Mouse (Mus musculus): ENCODE data around the gene Ccno. TPM values are rescaled to one million over a fixed set of nuclear protein-coding genes. Genes with fewer than 3 reads are reported as not detected.

Gene Ccno
- polyA plus RNA-seq (2012; rRNA removed): 0.10 and 0.32 TPM in 2 replicates

- 1% methylated on average over 47 of the region's 47 CpGs for WGBS
Observed at GRCm38 (mm10) chr13:112987532-112987943, at the start of gene Ccno. Ccno (plus strand) TSS chr13:112987802.

DNA sequence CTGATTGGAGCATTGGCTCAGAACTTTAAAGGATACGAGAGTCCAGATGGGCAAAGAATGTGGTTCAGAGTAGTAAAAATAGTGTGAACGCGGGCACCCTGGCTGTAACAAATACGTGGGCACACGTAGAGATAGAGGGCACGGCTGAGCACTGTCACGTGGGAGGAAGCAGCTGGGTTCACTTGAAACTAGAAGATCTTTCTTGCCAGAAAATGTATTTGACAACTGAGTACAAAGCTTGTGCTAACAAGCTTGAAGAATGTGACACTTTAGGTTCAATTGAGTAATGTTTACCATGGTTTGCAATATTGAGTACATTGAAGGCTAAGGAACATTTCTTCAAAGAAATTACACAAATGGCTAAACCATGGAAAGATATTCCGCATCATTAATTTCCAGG is 49.5 kb upstream of the Ccno start:
- Histone ChIP-seq H3K4me3 (ENCODE audit: low read depth, low read length) (no peak overlapping the region), H3K36me3 (ENCODE audit: control insufficient read depth, insufficient read depth, low read length) (peaks cover 33% of the 10 kb centered on the region), H3K4me1 (ENCODE audit: control insufficient read depth, insufficient read depth, insufficient read length, low read length) (no peaks in the 10 kb centered on the region), H3K27me3 (ENCODE audit: control insufficient read depth, insufficient read depth, low read length) (no peaks in the 10 kb centered on the region), H3K27ac (ENCODE audit: insufficient read depth, low read depth, low read length) (no peak overlapping the region)
- WGBS: 93% methylated on average over 8 of the region's 8 CpGs
- TF ChIP-seq POLR2A (IDR thresholded peaks at IDR 0.05; ENCODE audit: low read depth, low read length) (no peak), CTCF (IDR thresholded peaks at IDR 0.05; ENCODE audit: extremely low read depth, insufficient read length, insufficient replicate concordance, low read depth, low read length) (no peak)

More at GRCm38 (mm10) chr13:112987532-112987943, at the start of gene Ccno:
- peak within 1 kb of the TSS; percentile 64 for H3K4me3 ChIP-seq (ENCODE audit: low read depth, low read length)
- peak; percentile 80 for TF ChIP-seq POLR2A (IDR thresholded peaks at IDR 0.05; ENCODE audit: low read depth, low read length)
- TF ChIP-seq CTCF (IDR thresholded peaks at IDR 0.05; ENCODE audit: extremely low read depth, insufficient read length, insufficient replicate concordance, low read depth, low read length): no peak
- no peak within 1 kb of the TSS for H3K27ac ChIP-seq (ENCODE audit: insufficient read depth, low read depth, low read length)
- H3K27me3 ChIP-seq (ENCODE audit: control insufficient read depth, insufficient read depth, low read length): peaks cover 57% of the 10 kb centered on the region
- peaks cover 13% of the 10 kb centered on the region for H3K4me1 ChIP-seq (ENCODE audit: control insufficient read depth, insufficient read depth, insufficient read length, low read length)
- H3K36me3 ChIP-seq (ENCODE audit: control insufficient read depth, insufficient read depth, low read length): no peaks in the 10 kb centered on the region

- TF ChIP-seq POLR2A (IDR thresholded peaks at IDR 0.05; ENCODE audit: low read depth, low read length) (no peak), CTCF (IDR thresholded peaks at IDR 0.05; ENCODE audit: extremely low read depth, insufficient read length, insufficient replicate concordance, low read depth, low read length) (no peak)
- peaks cover 49% of the 10 kb centered on the region for H3K36me3 ChIP-seq (ENCODE audit: control insufficient read depth, insufficient read depth, low read length)
- no peak overlapping the region for H3K4me3 ChIP-seq (ENCODE audit: low read depth, low read length)
- H3K4me1 ChIP-seq (ENCODE audit: control insufficient read depth, insufficient read depth, insufficient read length, low read length): no peaks in the 10 kb centered on the region
- no peaks in the 10 kb centered on the region for H3K27me3 ChIP-seq (ENCODE audit: control insufficient read depth, insufficient read depth, low read length)
- WGBS: 76% methylated on average over 15 of the region's 15 CpGs
- H3K27ac ChIP-seq (ENCODE audit: insufficient read depth, low read depth, low read length): no peak overlapping the region
Observed at GRCm38 (mm10) chr13:112941879-112942330, 45.7 kb upstream of the Ccno start.

DNA sequence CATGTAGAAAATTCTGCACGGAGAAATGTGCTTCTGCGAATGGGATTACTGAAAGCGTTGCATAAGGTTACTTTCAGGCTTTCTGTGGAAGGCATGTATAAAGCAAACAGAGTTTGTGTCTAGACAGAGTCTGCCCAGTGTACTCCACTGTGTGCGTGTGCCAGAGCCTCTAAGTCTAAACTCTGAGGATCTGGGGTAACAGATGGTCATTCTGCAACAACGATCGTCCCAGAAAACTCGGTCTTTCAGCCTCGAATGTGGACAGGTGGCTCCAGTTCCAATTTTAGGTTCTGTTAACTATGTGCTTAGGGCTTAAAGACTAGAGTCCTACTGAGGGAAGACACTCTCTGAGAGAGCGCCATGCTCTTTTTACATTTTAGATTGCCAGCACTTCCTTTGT is 42.3 kb upstream of the Ccno start:
- H3K36me3 ChIP-seq (ENCODE audit: control insufficient read depth, insufficient read depth, low read length): peaks cover 60% of the 10 kb centered on the region
- TF ChIP-seq POLR2A (IDR thresholded peaks at IDR 0.05; ENCODE audit: low read depth, low read length): no peak
- no peak for TF ChIP-seq CTCF (IDR thresholded peaks at IDR 0.05; ENCODE audit: extremely low read depth, insufficient read length, insufficient replicate concordance, low read depth, low read length)

GRCm38 (mm10) chr13:112945900-112946299 is 41.7 kb upstream of the Ccno start:
- H3K36me3 ChIP-seq (ENCODE audit: control insufficient read depth, insufficient read depth, low read length): peaks cover 60% of the 10 kb centered on the region
- H3K4me1 ChIP-seq (ENCODE audit: control insufficient read depth, insufficient read depth, insufficient read length, low read length): no peaks in the 10 kb centered on the region
- no peak overlapping the region for H3K27ac ChIP-seq (ENCODE audit: insufficient read depth, low read depth, low read length)
- no peak overlapping the region for H3K4me3 ChIP-seq (ENCODE audit: low read depth, low read length)
- no peaks in the 10 kb centered on the region for H3K27me3 ChIP-seq (ENCODE audit: control insufficient read depth, insufficient read depth, low read length)
- no peak for TF ChIP-seq POLR2A (IDR thresholded peaks at IDR 0.05; ENCODE audit: low read depth, low read length)
- no peak for TF ChIP-seq CTCF (IDR thresholded peaks at IDR 0.05; ENCODE audit: extremely low read depth, insufficient read length, insufficient replicate concordance, low read depth, low read length)
- WGBS: 82% methylated on average over 6 of the region's 6 CpGs

More for the DNA sequence above, 42.3 kb upstream of the Ccno start:
- H3K27ac ChIP-seq (ENCODE audit: insufficient read depth, low read depth, low read length): no peak overlapping the region
- WGBS: 95% methylated on average over 9 of the region's 9 CpGs
- H3K4me1 ChIP-seq (ENCODE audit: control insufficient read depth, insufficient read depth, insufficient read length, low read length): no peaks in the 10 kb centered on the region
- no peaks in the 10 kb centered on the region for H3K27me3 ChIP-seq (ENCODE audit: control insufficient read depth, insufficient read depth, low read length)
- H3K4me3 ChIP-seq (ENCODE audit: low read depth, low read length): no peak overlapping the region

DNA sequence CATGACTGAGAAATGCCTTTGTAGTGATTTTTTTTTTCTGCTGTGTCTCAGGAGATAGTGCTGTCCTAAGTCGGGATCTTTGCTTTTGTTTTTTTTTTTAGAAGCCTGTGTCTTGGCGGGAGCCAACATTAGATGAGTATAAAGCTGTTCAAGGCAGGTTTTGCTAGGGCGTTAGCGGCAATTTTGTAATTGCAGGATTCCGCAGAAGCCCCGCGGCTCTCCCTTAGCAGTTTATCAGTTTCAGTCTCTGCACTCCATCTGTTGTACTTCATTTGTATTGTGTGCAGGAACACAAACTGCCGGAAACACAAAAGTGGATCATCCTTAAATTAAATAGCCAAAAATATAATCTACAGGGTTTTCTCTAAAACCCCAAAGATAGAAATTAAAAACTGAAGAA is 33.5 kb upstream of the Ccno start:
- 93% methylated on average over 8 of the region's 8 CpGs for WGBS
- H3K36me3 ChIP-seq (ENCODE audit: control insufficient read depth, insufficient read depth, low read length): peaks cover 32% of the 10 kb centered on the region

DNA sequence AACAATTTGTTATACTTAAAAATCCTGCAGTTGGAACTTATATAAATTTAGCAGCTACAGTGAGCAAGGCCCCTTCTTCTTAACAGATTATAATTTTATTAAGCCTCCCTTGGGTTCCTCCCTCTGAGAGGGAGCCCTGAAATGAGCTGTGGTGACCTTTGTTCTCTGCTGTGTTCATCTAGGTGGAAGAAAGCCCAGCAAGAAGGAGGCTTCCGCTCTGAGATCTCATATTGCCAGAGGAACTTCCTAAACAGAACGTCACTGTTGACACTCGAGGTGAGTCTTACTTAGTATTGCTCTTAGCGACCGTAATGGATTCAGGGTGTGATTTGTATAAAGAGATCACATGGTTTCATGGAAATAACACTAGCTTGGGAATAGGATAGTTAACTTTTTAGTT is 24.5 kb upstream of the Ccno start:
- H3K4me3 ChIP-seq (ENCODE audit: low read depth, low read length): no peak overlapping the region
- WGBS: 73% methylated on average over 5 of the region's 5 CpGs
- TF ChIP-seq CTCF (IDR thresholded peaks at IDR 0.05; ENCODE audit: extremely low read depth, insufficient read length, insufficient replicate concordance, low read depth, low read length) (no peak), POLR2A (IDR thresholded peaks at IDR 0.05; ENCODE audit: low read depth, low read length) (no peak)
- no peaks in the 10 kb centered on the region for H3K27me3 ChIP-seq (ENCODE audit: control insufficient read depth, insufficient read depth, low read length)
- H3K27ac ChIP-seq (ENCODE audit: insufficient read depth, low read depth, low read length): no peak overlapping the region
- peaks cover 41% of the 10 kb centered on the region for H3K36me3 ChIP-seq (ENCODE audit: control insufficient read depth, insufficient read depth, low read length)
- H3K4me1 ChIP-seq (ENCODE audit: control insufficient read depth, insufficient read depth, insufficient read length, low read length): no peaks in the 10 kb centered on the region

More for the DNA sequence above, 33.5 kb upstream of the Ccno start:
- Histone ChIP-seq H3K27me3 (ENCODE audit: control insufficient read depth, insufficient read depth, low read length) (no peaks in the 10 kb centered on the region), H3K4me3 (ENCODE audit: low read depth, low read length) (no peak overlapping the region), H3K4me1 (ENCODE audit: control insufficient read depth, insufficient read depth, insufficient read length, low read length) (no peaks in the 10 kb centered on the region), H3K27ac (ENCODE audit: insufficient read depth, low read depth, low read length) (no peak overlapping the region)
- no peak for TF ChIP-seq POLR2A (IDR thresholded peaks at IDR 0.05; ENCODE audit: low read depth, low read length)
